Mouse (Mus musculus): ENCODE measurements around the gene Pax2.

- no peak for TF ChIP-seq GATA1 (IDR thresholded peaks at IDR 0.05; ENCODE audit: borderline replicate concordance, low read length)
- TF ChIP-seq FLI1 (IDR thresholded peaks at IDR 0.05; ENCODE audit: low read length): no peak
Measured at GRCm38 (mm10) chr19:44875718-44876117, 119.9 kb downstream of the Pax2 start.

Measured in megakaryocyte, embryonic 14.5 days (primary cell).